8 mouse cellular contexts compared by ENCODE assay signal in genomic region chr16:3895173-3895792, GRCm38 (mm10). TPM values are rescaled to one million over a fixed set of nuclear protein-coding genes. Genes with fewer than 3 reads are reported as not detected.
DNase-seq lines count a peak whose midpoint lies in the region; ATAC-seq lines count a peak whose summit lies in the region.

No protein-coding gene starts in this region.

- no peak overlapping the region for H3K4me2 ChIP-seq in forebrain, embryonic 14.5 days (ENCODE audit: low read length)

- peaks cover 2% of the 10 kb centered on the region; the same call in 1 of the 2 replicates for H3K36me3 ChIP-seq in splenic B cell, adult 2 months (ENCODE audit: control insufficient read depth, insufficient read depth, low read length, poor library complexity, severe bottlenecking)
- H3K36me3 ChIP-seq in forebrain, embryonic 14.5 days (ENCODE audit: control insufficient read depth, insufficient read depth, low read length), result peaks cover 45% of the 10 kb centered on the region

- H3K9me3 ChIP-seq in forebrain, embryonic 14.5 days (replicated peaks; ENCODE audit: control insufficient read depth, low read length), result no peaks in the 10 kb centered on the region

- H3K4me3 ChIP-seq in forebrain, embryonic 14.5 days (ENCODE audit: low read depth, low read length), result no peak overlapping the region

- no peaks in the 10 kb centered on the region for H3K4me1 ChIP-seq in forebrain, embryonic 14.5 days (ENCODE audit: control insufficient read depth, insufficient read depth, low read length)

- peak; percentile 21 to 39 for DNase-seq in adrenal gland, postnatal 36 days
- DNase-seq in adrenal gland, adult 18-20 months (ENCODE audit: low spot score in 2 of 2), result no peak
- DNase-seq in ZHBTc4 (ENCODE audit: low read depth, low spot score), result peak; percentile 76
- peak; percentile 83 for DNase-seq in induced T-regulatory cell, adult 2 months (ENCODE audit: low read depth)
- DNase-seq in lung, adult 18-20 months, result peak; percentile 80 to 85
- DNase-seq in splenic B cell, adult 2 months (ENCODE audit: low read depth, low spot score), result peak; percentile 79
- no peak for DNase-seq in forebrain, embryonic 14.5 days (ENCODE audit: low spot score)
- no peak for DNase-seq in left cerebral cortex, postnatal 25 days (ENCODE audit: low spot score in 2 of 2)

- ATAC-seq in forebrain, embryonic 14.5 days, result no peak

- H3K9ac ChIP-seq in forebrain, embryonic 14.5 days (ENCODE audit: low read length), result no peak overlapping the region

- no peak overlapping the region for H3K27ac ChIP-seq in forebrain, embryonic 14.5 days (ENCODE audit: low read depth, low read length)

- intact Hi-C loops in left cerebral cortex, postnatal 25 days (cut with DNase I), result no loop called here

- WGBS in forebrain, embryonic 14.5 days, result 84% methylated on average over 9 of the region's 9 CpGs

- no peaks in the 10 kb centered on the region for H3K27me3 ChIP-seq in splenic B cell, adult 2 months (ENCODE audit: control insufficient read depth, insufficient read depth, low read length, poor library complexity, severe bottlenecking)
- H3K27me3 ChIP-seq in forebrain, embryonic 14.5 days (replicated peaks; ENCODE audit: control insufficient read depth, insufficient read depth, low read length), result no peaks in the 10 kb centered on the region

RNA-seq across cellular contexts. Expression of gene Gm20695, which starts 10.8 kb away (rescaled TPM):
- 1 to 10 TPM; 1.3 to 1.5 TPM for total RNA-seq in adrenal gland, postnatal 36 days (2021)
- 1 to 10 TPM; 1.1 to 1.4 TPM for total RNA-seq in adrenal gland, adult 18-20 months (2021)
- polyA plus RNA-seq in forebrain, embryonic 14.5 days (2014; fragmentation: Nextera tagmentation; extraction: Ambion mirVana), result 2.6 and 4.1 TPM in 2 replicates
- total RNA-seq in left cerebral cortex, postnatal 25 days (2021), result under 1 TPM in 1 of 2 experiments, not detected in 1; 0.41 TPM

RNA-seq across cellular contexts. Expression of gene Zfp597, which starts 10.9 kb away (rescaled TPM):
- 10 to 100 TPM; 14.1 to 21.7 TPM for total RNA-seq in adrenal gland, postnatal 36 days (2021)
- total RNA-seq in adrenal gland, adult 18-20 months (2021), result 10 to 100 TPM; 15.1 to 25.1 TPM
- 12.6 and 14.3 TPM in 2 replicates for polyA plus RNA-seq in forebrain, embryonic 14.5 days (2014; fragmentation: Nextera tagmentation; extraction: Ambion mirVana)
- 10 to 100 TPM; 23.8 to 24.5 TPM for total RNA-seq in left cerebral cortex, postnatal 25 days (2021)

RNA-seq across cellular contexts. Expression of gene 1700037C18Rik, which starts 13.2 kb away (rescaled TPM):
- 1 to 10 TPM; 3.2 to 4.0 TPM for total RNA-seq in adrenal gland, postnatal 36 days (2021)
- total RNA-seq in adrenal gland, adult 18-20 months (2021), result 1 to 10 TPM; 3.7 to 3.8 TPM
- 9.6 and 10.0 TPM in 2 replicates for polyA plus RNA-seq in forebrain, embryonic 14.5 days (2014; fragmentation: Nextera tagmentation; extraction: Ambion mirVana)
- total RNA-seq in left cerebral cortex, postnatal 25 days (2021), result 10 to 100 TPM in 1 of 2 experiments, 1 to 10 TPM in 1; 4.9 to 11.0 TPM

RNA-seq across cellular contexts. Expression of gene Cluap1, which starts 13.3 kb away (rescaled TPM):
- 10 to 100 TPM; 16.9 to 20.8 TPM for total RNA-seq in adrenal gland, postnatal 36 days (2021)
- 10 to 100 TPM; 12.0 to 16.4 TPM for total RNA-seq in adrenal gland, adult 18-20 months (2021)
- 35.1 and 35.6 TPM in 2 replicates for polyA plus RNA-seq in forebrain, embryonic 14.5 days (2014; fragmentation: Nextera tagmentation; extraction: Ambion mirVana)
- total RNA-seq in left cerebral cortex, postnatal 25 days (2021), result 10 to 100 TPM; 27.0 to 29.9 TPM

RNA-seq across cellular contexts. Expression of gene Naa60, which starts 23.1 kb away (rescaled TPM):
- total RNA-seq in adrenal gland, postnatal 36 days (2021), result 100 to 1,000 TPM in 1 of 2 experiments, 10 to 100 TPM in 1; 74.8 to 115 TPM
- 10 to 100 TPM; 63.9 to 94.4 TPM for total RNA-seq in adrenal gland, adult 18-20 months (2021)
- 68.4 and 83.3 TPM in 2 replicates for polyA plus RNA-seq in forebrain, embryonic 14.5 days (2014; fragmentation: Nextera tagmentation; extraction: Ambion mirVana)
- 100 to 1,000 TPM; 126 to 140 TPM for total RNA-seq in left cerebral cortex, postnatal 25 days (2021)

Comparison
In these comparisons a context has a peak if more than half of its experiments do, and no peak if none do; other contexts are left out.
1. DNase-seq: peak in adrenal gland, postnatal 36 days (2 of 2), ZHBTc4 (single experiment), induced T-regulatory cell, adult 2 months (single experiment), lung, adult 18-20 months (2 of 2) and splenic B cell, adult 2 months (single experiment); none in adrenal gland, adult 18-20 months (0 of 2), forebrain, embryonic 14.5 days (single experiment) and left cerebral cortex, postnatal 25 days (0 of 2).